Mouse (Mus musculus): Measurements from ENCODE around the gene Slc52a3.
A peak's percentile ranks its signal among the peaks of the same experiment; 100 is the strongest.

DNA sequence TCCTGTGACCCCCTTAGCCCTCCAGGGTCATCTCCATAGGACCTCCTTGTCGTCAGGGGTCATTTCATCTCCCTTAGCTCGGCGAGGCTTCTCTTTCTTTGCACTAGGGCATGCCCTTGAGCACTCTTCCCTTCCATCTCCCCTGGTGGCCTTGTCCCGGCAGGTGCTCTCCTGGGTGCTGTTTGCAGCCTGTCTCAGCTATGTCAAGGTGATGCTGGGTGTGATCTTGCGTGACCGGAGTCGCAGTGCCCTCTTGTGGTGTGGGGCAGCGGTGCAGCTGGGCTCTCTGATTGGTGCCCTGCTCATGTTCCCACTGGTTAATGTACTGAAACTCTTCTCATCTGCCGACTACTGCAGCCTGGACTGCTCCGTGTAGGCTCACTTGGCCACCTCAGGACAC lies 11.5 kb downstream of the Slc52a3 start:
- TF ChIP-seq CTCF (IDR thresholded peaks at IDR 0.05; ENCODE audit: low read depth) (peak; percentile 54), EP300 (IDR thresholded peaks at IDR 0.05; ENCODE audit: low read depth) (no peak)
